Mouse (Mus musculus): ENCODE measurements at regions not wholly inside any gene's neighbourhood (a gene's known extent, or its start where the extent isn't known, plus 50 kb on each side); places are given as distances from the start of the nearest gene placed in this dataset.
A peak's percentile ranks its signal among the peaks of the same experiment; 100 is the strongest.

GRCm38 (mm10) chr14:106428594-106428993 lies 322.6 kb downstream of the Trim52 start:
- H3K27me3 ChIP-seq (ENCODE audit: control insufficient read depth, insufficient read depth, low read length) = no peaks in the 10 kb centered on the region
- no peaks in the 10 kb centered on the region for H3K4me1 ChIP-seq (replicated peaks; ENCODE audit: control insufficient read depth, insufficient read depth, low read length)
- no peak for DNase-seq (ENCODE audit: low spot score)

DNA sequence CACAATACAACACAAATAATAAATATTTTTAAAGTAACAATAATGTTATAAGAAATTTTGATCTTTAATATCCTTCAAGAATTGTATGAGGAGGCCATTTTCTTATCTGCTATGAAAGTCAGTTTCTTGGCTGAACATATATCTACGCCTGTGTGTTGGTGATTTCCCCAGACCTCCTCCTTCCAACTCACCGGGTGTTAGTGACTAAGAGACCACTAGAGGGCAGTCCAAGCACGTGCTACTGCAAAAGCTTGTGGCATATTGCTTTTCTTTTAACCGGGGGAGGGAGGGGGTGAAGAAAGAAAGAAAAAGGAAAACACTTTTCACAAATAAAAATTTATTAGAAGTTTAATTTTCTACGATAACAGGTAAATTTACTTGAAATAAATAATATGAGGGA lies 333.3 kb downstream of the Trim52 start:
- Histone ChIP-seq H3K4me2 (replicated peaks) (no peak overlapping the region), H3K9me3 (ENCODE audit: control insufficient read depth, low read length) (no peaks in the 10 kb centered on the region), H3K36me3 (replicated peaks; ENCODE audit: control insufficient read depth, insufficient read depth) (no peaks in the 10 kb centered on the region), H3K4me1 (replicated peaks; ENCODE audit: control insufficient read depth, insufficient read depth, low read length) (no peaks in the 10 kb centered on the region), H3K27ac (no peak overlapping the region), H3K27me3 (ENCODE audit: control insufficient read depth, insufficient read depth, low read length) (no peaks in the 10 kb centered on the region), H3K9ac (no peak overlapping the region), H3K4me3 (replicated peaks; ENCODE audit: low read length) (no peak overlapping the region)
- 25% methylated on average over 5 of the region's 5 CpGs for WGBS
- DNase-seq (ENCODE audit: low spot score) = peak; percentile 86
- peak; percentile 72; the same call in 1 of the 2 replicates for ATAC-seq (ENCODE audit: low FRiP score)

More at GRCm38 (mm10) chr14:106428594-106428993, 322.6 kb downstream of the Trim52 start:
- no peaks in the 10 kb centered on the region for H3K36me3 ChIP-seq (replicated peaks; ENCODE audit: control insufficient read depth, insufficient read depth)
- H3K9ac ChIP-seq = no peak overlapping the region
- H3K4me2 ChIP-seq (replicated peaks) = no peak overlapping the region
- H3K4me3 ChIP-seq (replicated peaks; ENCODE audit: low read length) = no peak overlapping the region
- H3K9me3 ChIP-seq (ENCODE audit: control insufficient read depth, low read length) = no peaks in the 10 kb centered on the region
- 82% methylated on average over 2 of the region's 2 CpGs for WGBS
- ATAC-seq (ENCODE audit: low FRiP score) = no peak
- H3K27ac ChIP-seq = no peak overlapping the region

DNA sequence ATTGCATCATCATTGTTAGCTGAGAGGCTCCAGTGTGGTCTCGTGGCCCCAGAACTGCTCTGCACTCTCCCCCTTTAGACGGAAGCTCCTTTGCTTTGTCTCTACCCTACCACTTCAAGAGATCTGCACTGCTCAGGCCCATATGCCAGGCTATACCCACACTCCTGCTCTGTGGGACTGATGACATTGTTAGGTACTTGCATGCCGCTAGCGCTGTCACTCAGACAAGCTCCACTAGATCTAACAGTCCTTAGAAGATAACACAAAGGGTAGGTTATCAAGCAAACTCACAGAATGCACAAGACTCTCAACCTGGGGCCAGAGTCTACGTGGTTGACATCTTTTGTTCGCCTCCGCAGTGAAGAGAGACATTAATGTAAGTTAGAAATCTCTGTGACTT lies 383.1 kb downstream of the Trim52 start:
- Histone ChIP-seq H3K4me2 (replicated peaks) (no peak overlapping the region), H3K4me3 (replicated peaks; ENCODE audit: low read length) (no peak overlapping the region), H3K27me3 (ENCODE audit: control insufficient read depth, insufficient read depth, low read length) (no peaks in the 10 kb centered on the region), H3K4me1 (replicated peaks; ENCODE audit: control insufficient read depth, insufficient read depth, low read length) (no peaks in the 10 kb centered on the region), H3K9me3 (ENCODE audit: control insufficient read depth, low read length) (no peaks in the 10 kb centered on the region), H3K36me3 (replicated peaks; ENCODE audit: control insufficient read depth, insufficient read depth) (no peaks in the 10 kb centered on the region), H3K9ac (no peak overlapping the region), H3K27ac (no peak overlapping the region)
- 92% methylated on average over 7 of the region's 7 CpGs for WGBS
- DNase-seq (ENCODE audit: low spot score) (no peak), ATAC-seq (ENCODE audit: low FRiP score) (no peak)

- H3K4me1 ChIP-seq (replicated peaks; ENCODE audit: control insufficient read depth, insufficient read depth, low read length) = no peaks in the 10 kb centered on the region
- no peaks in the 10 kb centered on the region for H3K9me3 ChIP-seq (ENCODE audit: control insufficient read depth, low read length)
- no peak overlapping the region for H3K9ac ChIP-seq
- H3K27ac ChIP-seq = no peak overlapping the region
- DNase-seq (ENCODE audit: low spot score) (no peak), ATAC-seq (ENCODE audit: low FRiP score) (no peak)
- H3K27me3 ChIP-seq (ENCODE audit: control insufficient read depth, insufficient read depth, low read length) = no peaks in the 10 kb centered on the region
- 91% methylated on average over 4 of the region's 4 CpGs for WGBS
- no peaks in the 10 kb centered on the region for H3K36me3 ChIP-seq (replicated peaks; ENCODE audit: control insufficient read depth, insufficient read depth)
- no peak overlapping the region for H3K4me3 ChIP-seq (replicated peaks; ENCODE audit: low read length)
- H3K4me2 ChIP-seq (replicated peaks) = no peak overlapping the region
Observed at GRCm38 (mm10) chr14:106491389-106491788, 385.4 kb downstream of the Trim52 start.

DNA sequence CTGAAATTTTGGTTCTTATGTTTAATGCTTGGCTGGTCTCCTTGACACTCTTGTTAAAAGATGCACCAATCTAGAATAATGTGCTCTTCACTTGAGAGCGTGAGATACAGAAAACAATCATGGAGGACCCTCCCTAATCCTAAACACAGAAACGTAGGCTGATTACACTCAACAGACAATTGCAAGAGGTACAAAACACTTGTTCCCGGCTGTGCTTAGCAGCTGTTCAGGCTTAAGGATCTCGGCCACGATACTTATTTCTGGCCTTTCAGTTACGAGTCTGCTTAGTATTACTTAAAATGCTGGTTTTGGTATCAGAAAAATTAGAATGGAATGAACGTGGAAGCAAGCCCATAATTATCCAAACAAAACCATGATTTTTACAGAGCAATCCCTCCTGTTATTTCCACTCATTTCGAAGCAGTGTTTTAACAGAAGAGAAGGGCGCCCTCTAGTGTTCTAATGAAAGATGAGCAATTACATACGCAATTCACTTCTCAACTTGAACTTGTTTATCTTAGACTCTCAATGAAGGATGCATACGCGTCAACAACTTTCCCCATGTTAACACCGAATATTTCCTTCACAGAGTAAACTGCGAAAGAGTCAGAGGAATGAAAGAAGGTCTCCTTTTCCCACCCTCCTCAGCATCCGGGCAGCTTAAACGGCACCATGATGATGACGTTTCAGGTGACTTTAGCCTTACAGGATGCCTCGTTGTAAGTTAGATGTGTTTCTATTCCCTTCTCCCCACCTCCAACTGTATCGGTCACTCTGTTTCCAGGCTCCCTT lies 394.5 kb downstream of the Trim52 start:
- no peaks in the 10 kb centered on the region for H3K36me3 ChIP-seq (replicated peaks; ENCODE audit: control insufficient read depth, insufficient read depth)
- peak overlapping the region; percentile 20; the same call in 1 of the 2 replicates for H3K4me2 ChIP-seq (replicated peaks)
- no peaks in the 10 kb centered on the region for H3K9me3 ChIP-seq (ENCODE audit: control insufficient read depth, low read length)
- H3K4me3 ChIP-seq (replicated peaks; ENCODE audit: low read length) = no peak overlapping the region
- WGBS = 43% methylated on average over 19 of the region's 19 CpGs
- no peaks in the 10 kb centered on the region for H3K27me3 ChIP-seq (ENCODE audit: control insufficient read depth, insufficient read depth, low read length)
- no peak overlapping the region for H3K9ac ChIP-seq
- H3K27ac ChIP-seq = no peak overlapping the region
- DNase-seq (ENCODE audit: low spot score) = peak; percentile 88
- H3K4me1 ChIP-seq (replicated peaks; ENCODE audit: control insufficient read depth, insufficient read depth, low read length) = no peaks in the 10 kb centered on the region
- peak; percentile 62; the same call in 1 of the 2 replicates for ATAC-seq (ENCODE audit: low FRiP score)

DNA sequence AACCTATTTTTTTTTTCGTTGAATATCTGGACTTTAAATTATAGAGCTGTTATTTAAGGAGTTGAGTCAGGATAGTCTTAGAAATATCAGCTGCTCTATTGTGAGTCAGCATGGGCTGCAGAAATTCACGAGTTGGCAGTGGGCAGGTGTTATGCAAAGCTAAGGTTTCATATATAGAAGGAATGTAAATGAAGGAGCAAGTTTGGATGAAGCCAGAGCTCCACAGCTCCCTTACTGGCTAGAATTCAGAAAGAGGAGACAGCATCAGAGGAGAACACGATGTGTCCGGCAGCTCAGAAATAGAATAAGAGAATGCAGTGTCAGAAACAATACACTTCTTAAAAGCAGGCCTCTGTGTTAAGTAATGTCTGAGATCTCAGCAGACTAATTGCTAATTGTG lies 400.9 kb downstream of the Trim52 start:
- Histone ChIP-seq H3K9ac (no peak overlapping the region), H3K36me3 (replicated peaks; ENCODE audit: control insufficient read depth, insufficient read depth) (no peaks in the 10 kb centered on the region), H3K4me1 (replicated peaks; ENCODE audit: control insufficient read depth, insufficient read depth, low read length) (no peaks in the 10 kb centered on the region), H3K27me3 (ENCODE audit: control insufficient read depth, insufficient read depth, low read length) (no peaks in the 10 kb centered on the region), H3K4me3 (replicated peaks; ENCODE audit: low read length) (no peak overlapping the region), H3K4me2 (replicated peaks) (no peak overlapping the region), H3K9me3 (ENCODE audit: control insufficient read depth, low read length) (no peaks in the 10 kb centered on the region), H3K27ac (no peak overlapping the region)
- WGBS = 79% methylated on average over 4 of the region's 4 CpGs
- DNase-seq (ENCODE audit: low spot score) (no peak), ATAC-seq (ENCODE audit: low FRiP score) (no peak)

- Histone ChIP-seq H3K4me3 (replicated peaks; ENCODE audit: low read length) (no peak overlapping the region), H3K36me3 (replicated peaks; ENCODE audit: control insufficient read depth, insufficient read depth) (no peaks in the 10 kb centered on the region), H3K4me2 (replicated peaks) (no peak overlapping the region), H3K27me3 (ENCODE audit: control insufficient read depth, insufficient read depth, low read length) (no peaks in the 10 kb centered on the region), H3K27ac (no peak overlapping the region), H3K4me1 (replicated peaks; ENCODE audit: control insufficient read depth, insufficient read depth, low read length) (no peaks in the 10 kb centered on the region), H3K9ac (no peak overlapping the region), H3K9me3 (ENCODE audit: control insufficient read depth, low read length) (no peaks in the 10 kb centered on the region)
- 76% methylated on average over 12 of the region's 12 CpGs for WGBS
- no peak for ATAC-seq (ENCODE audit: low FRiP score)
- DNase-seq (ENCODE audit: low spot score) = peak; percentile 64
Observed at GRCm38 (mm10) chr14:106518552-106519358, 412.8 kb downstream of the Trim52 start.

DNA sequence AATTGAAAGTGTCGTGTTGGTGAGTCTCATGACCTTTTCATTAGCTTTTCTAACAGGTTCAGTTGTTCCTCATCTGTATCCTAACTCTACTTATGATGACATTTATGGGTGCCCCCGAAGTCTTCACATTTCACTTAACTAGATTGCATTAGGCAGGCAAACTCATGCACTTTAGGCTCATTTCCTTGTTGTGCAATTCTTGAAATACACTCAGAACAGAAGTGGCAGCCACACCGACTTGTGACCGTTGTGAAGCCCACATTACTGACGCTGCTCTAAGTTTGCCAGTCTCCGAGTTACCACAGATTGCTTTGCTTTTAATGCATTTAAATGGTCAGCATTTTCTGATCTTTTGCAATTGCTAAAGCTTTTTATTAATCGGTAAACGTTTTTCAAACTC lies 414.8 kb downstream of the Trim52 start:
- DNase-seq (ENCODE audit: low spot score) (no peak), ATAC-seq (ENCODE audit: low FRiP score) (no peak)
- H3K4me1 ChIP-seq (replicated peaks; ENCODE audit: control insufficient read depth, insufficient read depth, low read length) = no peaks in the 10 kb centered on the region
- H3K27ac ChIP-seq = no peak overlapping the region
- no peaks in the 10 kb centered on the region for H3K27me3 ChIP-seq (ENCODE audit: control insufficient read depth, insufficient read depth, low read length)
- H3K4me2 ChIP-seq (replicated peaks) = no peak overlapping the region
- no peak overlapping the region for H3K9ac ChIP-seq
- no peak overlapping the region for H3K4me3 ChIP-seq (replicated peaks; ENCODE audit: low read length)
- H3K9me3 ChIP-seq (ENCODE audit: control insufficient read depth, low read length) = no peaks in the 10 kb centered on the region
- no peaks in the 10 kb centered on the region for H3K36me3 ChIP-seq (replicated peaks; ENCODE audit: control insufficient read depth, insufficient read depth)
- 81% methylated on average over 8 of the region's 8 CpGs for WGBS

DNA sequence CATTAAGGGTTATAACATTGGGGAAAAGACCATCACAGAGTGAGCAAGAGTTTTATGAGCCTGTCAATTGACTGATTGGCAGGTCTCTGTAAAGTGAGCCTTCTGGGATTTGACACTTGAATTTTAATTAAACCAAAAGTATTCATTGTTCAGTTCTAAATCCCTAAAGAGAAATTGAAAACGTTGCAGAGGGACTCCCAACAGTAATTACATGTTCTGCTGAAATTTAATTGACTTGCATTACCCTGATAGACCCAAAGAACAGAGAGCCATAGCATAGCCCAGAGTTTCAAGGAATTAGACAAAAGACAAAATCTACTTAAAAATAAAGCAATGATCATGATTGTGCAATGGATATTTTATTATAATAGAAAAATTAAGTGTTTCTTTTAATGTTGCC lies 444.2 kb downstream of the Trim52 start:
- 5% methylated on average over 1 of the region's 1 CpGs for WGBS
- Histone ChIP-seq H3K4me2 (replicated peaks) (no peak overlapping the region), H3K4me3 (replicated peaks; ENCODE audit: low read length) (no peak overlapping the region), H3K27me3 (ENCODE audit: control insufficient read depth, insufficient read depth, low read length) (no peaks in the 10 kb centered on the region), H3K9ac (no peak overlapping the region), H3K36me3 (replicated peaks; ENCODE audit: control insufficient read depth, insufficient read depth) (no peaks in the 10 kb centered on the region), H3K4me1 (replicated peaks; ENCODE audit: control insufficient read depth, insufficient read depth, low read length) (no peaks in the 10 kb centered on the region), H3K9me3 (ENCODE audit: control insufficient read depth, low read length) (0 out of 2 replicates have a peak, but pooled peaks cover 5% of the 10 kb centered on the region), H3K27ac (no peak overlapping the region)
- DNase-seq (ENCODE audit: low spot score) (peak; percentile 57), ATAC-seq (ENCODE audit: low FRiP score) (no peak)

All from hindbrain, embryonic 14.5 days (tissue).